Mouse (Mus musculus) layer of hippocampus, postnatal 10 days (tissue): ENCODE data around the gene Ntm. TPM values are rescaled to one million over a fixed set of nuclear protein-coding genes. Genes with fewer than 3 reads are reported as not detected.

ENCODE experiments used
- DNase-seq, 2 experiments: peaks; one replicate each; pipeline ENCODE4 v3.0.0; 2021; ENCODE audit warnings: low spot score in 2 of 2
- total RNA-seq, 2 experiments: library from RNA; stranded (reverse); gene quantifications; 2 replicates each; pipeline ENCODE4 v1.2.3; 2021

Gene Ntm
- total RNA-seq, 2 experiments from 2014 or later: 155 to 170 TPM

DNA sequence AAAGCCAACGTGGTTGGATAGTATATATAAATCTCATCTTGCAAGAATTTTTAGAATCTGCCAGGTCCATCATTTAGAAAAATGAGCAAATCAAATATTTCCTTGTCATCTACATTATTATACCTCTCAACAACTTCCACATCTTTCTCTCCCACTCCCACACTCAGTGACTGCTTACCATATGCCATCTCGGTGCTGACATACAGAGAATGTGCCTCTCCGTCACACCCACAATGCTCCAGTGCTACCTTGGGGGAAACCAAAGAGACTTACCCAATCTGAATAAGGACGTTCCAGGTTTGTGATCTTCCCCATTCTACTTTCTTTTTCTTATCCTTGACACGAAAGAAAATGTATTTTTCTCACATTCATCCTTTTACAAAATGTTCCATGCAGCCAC, 75.0 kb downstream of the Ntm start:
- no peak for DNase-seq

- DNase-seq: no peak
Measured at GRCm38 (mm10) chr9:29884062-29884461, 78.9 kb downstream of the Ntm start.

GRCm38 (mm10) chr9:29881614-29882013, 81.3 kb downstream of the Ntm start:
- no peak for DNase-seq

DNA sequence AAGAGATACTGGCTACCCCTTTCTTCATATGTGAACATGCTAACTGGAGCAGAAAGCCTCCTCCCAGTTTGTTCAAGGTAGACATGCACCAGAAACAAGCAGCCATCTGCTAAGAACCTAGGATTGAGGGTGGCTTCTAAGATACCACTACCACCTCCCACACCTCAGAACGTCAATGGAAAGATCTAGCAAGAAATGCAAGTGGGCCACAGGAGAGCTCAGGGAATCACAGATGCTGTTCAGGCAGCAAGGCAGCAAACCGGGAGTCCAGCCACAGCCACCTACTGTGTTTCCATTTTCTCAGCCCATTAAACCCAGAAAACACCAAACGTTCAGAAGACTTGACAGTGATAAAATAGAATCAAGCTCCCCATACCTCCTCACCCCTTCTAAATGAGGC, 85.4 kb downstream of the Ntm start:
- DNase-seq: no peak

- DNase-seq: no peak
Measured at GRCm38 (mm10) chr9:29867746-29868145, 95.2 kb downstream of the Ntm start.

DNA sequence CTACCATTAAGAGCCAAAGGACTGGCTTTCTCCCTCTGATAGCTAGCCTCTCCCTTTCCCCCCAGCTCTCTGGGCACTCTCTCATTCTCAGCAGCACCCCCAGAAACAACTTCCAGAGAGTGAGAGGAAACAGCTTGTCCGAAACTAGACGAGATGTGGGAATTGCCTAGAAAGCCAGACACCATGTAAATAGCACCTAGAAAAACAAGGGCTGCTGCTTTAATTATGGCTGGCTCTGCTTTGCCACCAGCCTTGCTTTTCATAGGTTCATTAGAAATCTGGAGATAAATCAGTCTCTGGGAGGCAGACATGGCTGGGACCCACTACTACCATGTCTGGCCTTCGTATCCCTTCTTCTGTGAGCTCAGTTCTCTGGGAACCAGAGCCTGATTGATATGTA, 96.1 kb downstream of the Ntm start:
- no peak for DNase-seq

- no peak for DNase-seq
Measured at GRCm38 (mm10) chr9:29866101-29866500, 96.8 kb downstream of the Ntm start.

GRCm38 (mm10) chr9:29865502-29865901, 97.4 kb downstream of the Ntm start:
- DNase-seq: no peak

DNA sequence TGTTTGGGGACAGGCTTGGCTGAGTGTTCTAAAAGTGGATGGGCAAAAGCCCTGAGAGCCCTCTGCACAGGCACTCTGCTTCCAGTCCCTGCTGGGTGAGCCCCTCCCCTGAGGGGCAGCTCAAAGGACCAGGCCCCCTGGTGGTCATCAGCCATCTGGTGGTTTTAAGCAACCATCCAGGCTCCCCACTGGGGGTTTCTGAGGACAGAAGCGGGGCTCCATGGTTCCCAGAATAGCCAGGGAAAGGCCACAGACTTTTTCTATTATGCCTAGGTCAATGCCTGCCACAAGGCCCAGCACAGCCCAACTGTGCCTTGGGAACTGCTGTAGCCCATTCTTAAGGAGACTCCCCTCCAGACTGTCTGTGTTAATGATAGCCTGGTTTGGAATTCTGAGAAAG, 98.1 kb downstream of the Ntm start:
- DNase-seq: peak; percentile 50 to 61

- DNase-seq: no peak
Measured at GRCm38 (mm10) chr9:29862408-29862807, 100.5 kb downstream of the Ntm start.

DNA sequence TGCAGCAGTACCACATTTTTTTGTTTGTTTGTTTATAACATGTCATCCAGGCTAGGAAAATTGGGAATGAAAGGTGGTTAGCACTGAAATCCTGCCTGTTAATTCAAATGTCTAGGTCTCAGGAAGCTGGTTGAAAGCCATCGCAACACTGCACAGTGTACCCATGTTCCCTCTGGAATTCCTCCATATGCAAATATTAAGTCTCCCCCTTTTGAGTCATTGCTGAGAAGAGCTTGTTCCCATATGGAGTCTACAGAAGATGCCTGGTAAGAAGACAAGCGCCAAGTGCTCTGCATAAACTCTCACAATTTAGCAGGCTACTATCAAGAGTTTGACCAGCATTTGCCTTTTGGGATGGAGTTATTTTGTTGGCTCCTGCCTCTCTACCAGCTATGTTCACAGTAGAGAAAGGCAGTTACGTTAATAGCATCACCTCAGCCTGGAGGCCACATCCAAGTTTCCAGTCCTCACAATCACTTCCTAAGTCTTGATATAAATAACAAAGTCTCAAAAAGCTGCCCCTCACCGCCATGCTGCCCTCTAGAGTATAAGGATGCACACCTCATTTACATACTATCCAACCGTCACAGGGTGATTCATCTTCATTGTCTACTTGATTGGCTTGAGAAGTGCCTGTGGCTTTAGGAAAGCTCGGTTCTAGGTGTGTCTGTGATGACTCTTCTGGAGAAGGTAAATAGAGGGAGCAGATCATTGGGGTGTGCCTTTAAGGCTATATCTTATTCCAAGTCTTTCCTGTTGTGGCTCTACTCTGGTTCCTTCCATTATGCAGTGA, 103.5 kb downstream of the Ntm start:
- DNase-seq: no peak

- no peak for DNase-seq
Measured at GRCm38 (mm10) chr9:29848735-29849455, 114.0 kb downstream of the Ntm start.

GRCm38 (mm10) chr9:29837344-29837743, 125.6 kb downstream of the Ntm start:
- no peak for DNase-seq

GRCm38 (mm10) chr9:29834911-29835310, 128.0 kb downstream of the Ntm start:
- peak; percentile 57 to 73 for DNase-seq

GRCm38 (mm10) chr9:29833781-29834180, 129.2 kb downstream of the Ntm start:
- DNase-seq: peak in 1 of 2 experiments; percentile 30

DNA sequence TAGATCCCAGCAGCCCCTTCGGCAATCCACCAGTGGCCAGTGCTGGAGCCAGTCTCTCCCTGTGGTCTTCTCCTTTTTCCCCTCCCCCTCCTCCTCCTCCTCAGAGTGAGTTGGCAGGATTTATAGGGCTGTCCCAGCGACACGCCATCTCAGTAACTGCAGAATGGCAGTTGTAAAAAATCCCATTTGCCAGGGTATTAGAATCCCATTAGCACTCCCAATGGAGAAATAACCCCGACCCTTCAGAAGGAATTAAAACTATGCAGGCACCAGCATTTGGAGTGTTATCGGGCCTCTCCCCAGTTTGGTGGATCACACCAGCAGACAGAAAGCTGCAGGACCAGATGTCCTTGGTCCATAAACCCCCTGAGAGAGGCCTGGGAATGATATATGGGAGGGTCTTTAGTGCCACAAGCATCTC, 135.7 kb downstream of the Ntm start:
- no peak for DNase-seq

GRCm38 (mm10) chr9:29825236-29825635, 137.7 kb downstream of the Ntm start:
- no peak for DNase-seq

- DNase-seq: no peak
Measured at GRCm38 (mm10) chr9:29823716-29824115, 139.2 kb downstream of the Ntm start.

- DNase-seq: no peak
Measured at GRCm38 (mm10) chr9:29812685-29813084, 150.3 kb downstream of the Ntm start.

DNA sequence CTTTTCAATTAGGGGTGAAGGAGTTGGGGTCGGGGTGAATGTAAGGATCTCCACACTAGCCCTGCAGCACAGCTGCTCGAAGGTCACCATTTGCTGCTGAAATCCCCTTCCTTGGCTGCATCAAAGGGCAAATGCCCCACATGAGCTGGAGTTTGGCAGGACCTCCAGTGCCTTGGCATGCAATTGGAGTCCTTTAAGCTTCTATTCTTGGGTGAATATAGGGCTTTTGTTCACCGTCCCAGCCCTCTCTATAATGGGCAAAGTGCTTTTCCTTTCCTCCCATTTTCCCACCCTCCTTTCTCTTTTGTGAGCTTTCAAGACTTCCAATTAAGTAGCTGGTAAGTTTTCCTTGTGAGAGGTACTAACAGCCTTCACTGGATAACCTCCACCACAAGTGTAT, 156.2 kb downstream of the Ntm start:
- DNase-seq: peak; percentile 37 to 47

DNA sequence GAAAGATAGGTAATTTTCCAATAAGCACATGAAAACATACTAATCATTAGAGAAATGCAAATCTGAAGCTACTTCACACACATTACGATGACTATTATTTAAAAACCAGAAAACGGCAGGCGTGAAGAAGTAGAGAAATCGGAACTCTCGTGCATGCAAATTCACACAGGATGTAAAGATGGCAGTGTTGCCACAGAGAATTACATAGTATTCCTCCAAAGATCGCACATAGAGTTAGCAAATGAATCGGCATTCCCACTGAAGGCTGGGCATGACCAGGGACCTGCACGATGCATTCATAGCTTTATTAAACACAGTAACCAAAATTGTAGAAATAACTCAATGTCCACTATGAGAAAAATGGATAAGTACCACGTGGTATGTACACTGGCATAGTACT, 158.5 kb downstream of the Ntm start:
- no peak for DNase-seq

- DNase-seq: no peak
Measured at GRCm38 (mm10) chr9:29803738-29804285, 159.1 kb downstream of the Ntm start.
